Mouse (Mus musculus) embryonic facial prominence, embryonic 15.5 days (tissue): ENCODE measurements around the gene Draxin. TPM values are rescaled to one million over a fixed set of nuclear protein-coding genes. Genes with fewer than 3 reads are reported as not detected.

ENCODE experiments used
- ATAC-seq: fragments of 200-750 bp; cut with Nextera tagmentation; 2 replicates; pipeline ENCODE4 v1.8.0; 2017; ENCODE audit warnings: low read depth, moderate TSS enrichment; ENCODE audit not compliant: insufficient number of reproducible peaks, low FRiP score, low TSS enrichment
- H3K27ac ChIP-seq: fragments of 300-500 bp; sonication (generic); replicated peaks from 2 replicates; pipeline ENCODE4 v1.5.1; 2015; ENCODE audit warnings: mild to moderate bottlenecking, inconsistent platforms
- H3K27me3 ChIP-seq: fragments of 300-500 bp; sonication (generic); 2 replicates; pipeline ENCODE4 v1.6.1; 2015; ENCODE audit warnings: inconsistent platforms
- H3K36me3 ChIP-seq: fragments of 300-500 bp; sonication (generic); 2 replicates; pipeline ENCODE4 v1.6.1; 2015; ENCODE audit warnings: mild to moderate bottlenecking, inconsistent platforms
- H3K4me1 ChIP-seq: fragments of 300-500 bp; sonication (generic); 2 replicates; pipeline ENCODE4 v1.6.1; 2015; ENCODE audit warnings: inconsistent platforms
- H3K4me2 ChIP-seq: fragments of 300-500 bp; sonication (generic); replicated peaks from 2 replicates; pipeline ENCODE4 v1.6.1; 2015; ENCODE audit warnings: mild to moderate bottlenecking, inconsistent platforms
- H3K4me3 ChIP-seq: fragments of 300-500 bp; sonication (generic); replicated peaks from 2 replicates; pipeline ENCODE4 v1.5.1; 2015; ENCODE audit warnings: mild to moderate bottlenecking, inconsistent platforms
- H3K9ac ChIP-seq: fragments of 300-500 bp; sonication (generic); 2 replicates; pipeline ENCODE4 v1.6.1; 2015; ENCODE audit warnings: inconsistent platforms
- H3K9me3 ChIP-seq: fragments of 300-500 bp; sonication (generic); replicated peaks from 2 replicates; pipeline ENCODE4 v1.6.1; 2016; ENCODE audit warnings: inconsistent platforms
- WGBS: fragments of 180-500 bp; shearing (Covaris S2); methylation state at CpG from one replicate; pipeline ENCODE4 v1.1.7; 2015; 5-methylcytosine and 5-hydroxymethylcytosine counted together
- polyA plus RNA-seq: library from polyadenylated mRNA; unstranded; fragments of >200 nt; fragmentation: Nextera tagmentation; extraction: Ambion mirVana; gene quantifications from 2 replicates; pipeline ENCODE4 v1.2.1, GENCODE M21; 2015

The Draxin gene
- polyA plus RNA-seq, 1 experiment from 2014 or later: 0.63 TPM

- no peak; the same call in 1 of the 2 replicates for ATAC-seq
- no peak overlapping the region for H3K4me3 ChIP-seq
- WGBS: 52% methylated on average over 12 of the region's 12 CpGs
Observed at GRCm38 (mm10) chr4:148082257-148083044, 48.0 kb downstream of the Draxin start.

GRCm38 (mm10) chr4:148081201-148081600 is 49.3 kb downstream of the Draxin start:
- no peak overlapping the region for H3K9ac ChIP-seq
- H3K27me3 ChIP-seq: no peaks in the 10 kb centered on the region
- no peaks in the 10 kb centered on the region for H3K9me3 ChIP-seq
- WGBS: 88% methylated on average over 10 of the region's 10 CpGs
- peaks cover 27% of the 10 kb centered on the region for H3K4me1 ChIP-seq
- H3K36me3 ChIP-seq: peaks cover 22% of the 10 kb centered on the region
- ATAC-seq: no peak
- no peak overlapping the region for H3K4me3 ChIP-seq
- no peak overlapping the region for H3K27ac ChIP-seq
- no peak overlapping the region for H3K4me2 ChIP-seq

More at GRCm38 (mm10) chr4:148082257-148083044, 48.0 kb downstream of the Draxin start:
- peaks cover 22% of the 10 kb centered on the region for H3K36me3 ChIP-seq
- no peak overlapping the region for H3K9ac ChIP-seq
- H3K27ac ChIP-seq: no peak overlapping the region
- peaks cover 39% of the 10 kb centered on the region for H3K4me1 ChIP-seq
- no peak overlapping the region for H3K4me2 ChIP-seq
- H3K9me3 ChIP-seq: no peaks in the 10 kb centered on the region
- H3K27me3 ChIP-seq: no peaks in the 10 kb centered on the region

DNA sequence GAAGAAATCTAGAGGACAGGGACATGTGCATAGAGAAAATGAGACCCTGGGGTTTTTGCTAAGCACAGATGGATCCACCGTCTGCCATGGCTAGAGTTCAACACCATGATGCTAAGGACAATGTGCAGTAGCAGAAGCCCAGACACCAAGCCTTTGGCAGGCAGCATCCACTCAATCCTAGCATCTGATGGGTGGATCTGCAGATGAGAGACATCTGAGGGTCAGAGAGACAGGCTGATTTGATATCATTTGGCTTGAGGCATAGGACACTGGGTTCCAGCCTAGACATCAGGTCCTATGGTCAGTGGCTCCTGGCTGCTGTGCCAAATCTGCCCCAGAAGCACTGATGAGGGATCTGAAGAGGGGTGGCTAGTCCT is 49.9 kb downstream of the Draxin start:
- no peak for ATAC-seq

DNA sequence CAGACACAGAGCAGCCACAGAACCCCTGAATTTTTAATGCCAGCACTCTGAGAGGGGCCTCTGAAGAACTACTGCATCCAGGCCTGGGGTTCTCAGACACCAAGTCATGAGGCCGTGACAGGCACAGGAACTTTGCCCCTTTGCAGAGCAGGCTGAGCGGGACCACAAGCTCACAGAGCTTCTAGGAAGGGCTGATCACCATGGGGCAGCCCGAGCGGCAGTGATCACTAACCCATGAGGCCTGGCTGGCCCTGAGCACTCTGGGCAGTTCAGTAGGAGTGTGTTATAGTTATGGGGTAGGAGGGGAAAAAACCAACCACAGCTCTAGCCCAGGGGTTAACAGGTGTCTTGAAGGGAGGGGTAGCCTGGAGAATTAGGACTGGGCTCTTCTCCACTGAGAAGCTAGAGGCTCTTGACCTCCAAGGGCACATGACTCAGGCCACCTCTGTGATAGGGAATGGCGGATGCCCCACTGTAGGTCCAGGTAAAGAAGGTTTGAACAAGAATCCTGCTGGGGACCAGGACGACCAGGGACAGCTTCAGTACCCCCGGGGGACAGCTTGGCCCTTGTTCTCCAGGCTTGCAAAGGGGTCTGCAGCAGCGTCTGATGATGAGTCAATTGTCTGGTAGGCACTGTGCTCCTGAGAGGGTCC is 50.4 kb downstream of the Draxin start:
- no peaks in the 10 kb centered on the region for H3K9me3 ChIP-seq
- no peaks in the 10 kb centered on the region for H3K27me3 ChIP-seq
- H3K36me3 ChIP-seq: peaks cover 22% of the 10 kb centered on the region
- no peak overlapping the region for H3K27ac ChIP-seq
- H3K4me1 ChIP-seq: peaks cover 21% of the 10 kb centered on the region
- no peak overlapping the region for H3K9ac ChIP-seq
- no peak overlapping the region for H3K4me3 ChIP-seq
- H3K4me2 ChIP-seq: no peak overlapping the region
- no peak for ATAC-seq
- WGBS: 86% methylated on average over 8 of the region's 8 CpGs

More for the DNA sequence above, 49.9 kb downstream of the Draxin start:
- H3K4me1 ChIP-seq: peaks cover 23% of the 10 kb centered on the region
- H3K36me3 ChIP-seq: peaks cover 22% of the 10 kb centered on the region
- no peak overlapping the region for H3K4me2 ChIP-seq
- H3K9me3 ChIP-seq: no peaks in the 10 kb centered on the region
- H3K4me3 ChIP-seq: no peak overlapping the region
- WGBS: 75% methylated on average over 1 of the region's 1 CpGs
- no peaks in the 10 kb centered on the region for H3K27me3 ChIP-seq
- H3K9ac ChIP-seq: no peak overlapping the region
- no peak overlapping the region for H3K27ac ChIP-seq

GRCm38 (mm10) chr4:148079212-148079611 is 51.3 kb downstream of the Draxin start:
- 63% methylated on average over 6 of the region's 6 CpGs for WGBS
- no peak overlapping the region for H3K27ac ChIP-seq
- peaks cover 16% of the 10 kb centered on the region for H3K4me1 ChIP-seq
- H3K27me3 ChIP-seq: no peaks in the 10 kb centered on the region
- H3K9me3 ChIP-seq: no peaks in the 10 kb centered on the region
- no peak overlapping the region for H3K4me2 ChIP-seq
- H3K36me3 ChIP-seq: peaks cover 22% of the 10 kb centered on the region
- no peak overlapping the region for H3K9ac ChIP-seq
- H3K4me3 ChIP-seq: no peak overlapping the region
- ATAC-seq: no peak

DNA sequence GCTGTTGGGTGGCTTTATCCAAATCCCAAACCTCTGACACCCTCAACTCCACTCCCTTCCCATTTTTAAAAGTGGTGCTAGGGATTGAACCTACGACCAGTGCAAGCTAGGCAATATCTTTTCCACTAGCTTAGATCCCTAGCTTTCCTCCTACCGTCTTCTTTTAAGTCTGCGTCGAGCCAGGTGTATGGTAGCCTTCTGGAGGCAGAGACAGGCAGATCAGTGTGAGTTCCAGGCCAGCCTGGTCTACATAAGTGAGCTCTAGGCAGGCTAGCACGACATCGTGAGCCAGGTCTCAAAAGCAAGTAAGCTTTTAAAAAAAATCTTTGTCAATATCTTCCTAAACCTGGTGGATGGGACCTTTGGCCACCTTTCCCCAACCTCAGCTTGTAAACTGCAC is 54.6 kb downstream of the Draxin start:
- Histone ChIP-seq H3K36me3 (peaks cover 13% of the 10 kb centered on the region), H3K4me2 (no peak overlapping the region), H3K9ac (no peak overlapping the region), H3K4me3 (no peak overlapping the region), H3K4me1 (peaks cover 6% of the 10 kb centered on the region; the same call in 1 of the 2 replicates), H3K27ac (no peak overlapping the region), H3K9me3 (no peaks in the 10 kb centered on the region), H3K27me3 (no peaks in the 10 kb centered on the region)
- 84% methylated on average over 6 of the region's 6 CpGs for WGBS
- no peak for ATAC-seq

DNA sequence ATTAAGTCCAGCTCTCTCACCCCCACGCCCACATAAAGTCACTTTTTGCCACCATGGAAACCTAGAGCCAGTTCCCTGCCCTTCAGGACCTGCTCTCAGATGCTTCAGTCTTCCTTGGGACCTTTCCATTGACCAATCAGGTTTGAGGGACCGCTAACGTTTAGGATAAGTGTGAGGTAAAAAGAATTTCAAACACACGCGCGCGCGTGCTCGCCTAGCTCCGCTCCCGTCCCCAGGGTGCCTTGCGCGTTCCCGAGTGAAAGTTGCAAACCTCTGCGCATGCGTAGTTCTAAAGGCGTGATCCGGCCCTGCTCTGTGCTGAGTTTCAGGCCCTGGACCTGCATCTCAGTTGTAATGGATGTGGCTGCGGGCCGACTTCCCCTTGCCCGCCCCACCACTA is 55.2 kb downstream of the Draxin start:
- H3K4me1 ChIP-seq: peaks cover 6% of the 10 kb centered on the region; the same call in 1 of the 2 replicates
- H3K9me3 ChIP-seq: no peaks in the 10 kb centered on the region
- 32% methylated on average over 21 of the region's 21 CpGs for WGBS
- H3K27me3 ChIP-seq: no peaks in the 10 kb centered on the region
- no peak overlapping the region for H3K27ac ChIP-seq
- peaks cover 6% of the 10 kb centered on the region; the same call in 1 of the 2 replicates for H3K36me3 ChIP-seq
- H3K9ac ChIP-seq: no peak overlapping the region
- H3K4me3 ChIP-seq: peak overlapping the region; percentile 38
- ATAC-seq: no peak
- H3K4me2 ChIP-seq: peak overlapping the region; percentile 51

- Histone ChIP-seq H3K27ac (no peak overlapping the region), H3K4me1 (peaks cover 6% of the 10 kb centered on the region; the same call in 1 of the 2 replicates), H3K27me3 (no peaks in the 10 kb centered on the region), H3K9ac (no peak overlapping the region), H3K36me3 (peaks cover under 1% of the 10 kb centered on the region; the same call in 1 of the 2 replicates), H3K4me2 (peak overlapping the region; percentile 51), H3K4me3 (peak overlapping the region; percentile 38), H3K9me3 (no peaks in the 10 kb centered on the region)
- 49% methylated on average over 17 of the region's 17 CpGs for WGBS
- ATAC-seq: no peak
Observed at GRCm38 (mm10) chr4:148074521-148075189, 55.8 kb downstream of the Draxin start.

DNA sequence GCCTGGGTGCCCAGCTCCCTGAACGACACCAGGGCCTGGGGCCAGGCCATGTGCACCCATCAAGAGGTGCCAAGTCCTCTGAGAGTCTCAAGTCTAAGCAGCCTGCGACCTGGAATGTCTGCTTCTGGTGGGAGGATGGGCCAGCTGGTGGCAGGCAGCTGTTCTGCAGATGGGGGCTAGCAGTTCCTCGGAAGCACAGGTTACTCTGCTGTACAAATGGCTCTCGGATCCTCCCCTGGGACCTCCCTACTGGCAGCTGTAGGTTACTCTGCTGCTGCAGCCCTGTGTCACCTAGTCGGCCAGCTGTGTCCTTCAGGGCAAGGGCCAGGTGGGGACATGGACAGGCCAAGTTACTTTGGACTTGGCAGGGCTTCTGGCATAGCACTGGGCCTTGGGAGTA is 59.0 kb downstream of the Draxin start:
- Histone ChIP-seq H3K36me3 (no peaks in the 10 kb centered on the region), H3K4me3 (no peak overlapping the region), H3K27me3 (no peaks in the 10 kb centered on the region), H3K27ac (no peak overlapping the region), H3K4me2 (no peak overlapping the region), H3K9ac (no peak overlapping the region), H3K4me1 (peaks cover 6% of the 10 kb centered on the region; the same call in 1 of the 2 replicates), H3K9me3 (no peaks in the 10 kb centered on the region)
- 56% methylated on average over 5 of the region's 5 CpGs for WGBS
- no peak for ATAC-seq

- H3K9ac ChIP-seq: no peak overlapping the region
- WGBS: 81% methylated on average over 9 of the region's 9 CpGs
- H3K36me3 ChIP-seq: no peaks in the 10 kb centered on the region
- H3K9me3 ChIP-seq: no peaks in the 10 kb centered on the region
- H3K4me3 ChIP-seq: no peak overlapping the region
- peaks cover 10% of the 10 kb centered on the region; the same call in 1 of the 2 replicates for H3K4me1 ChIP-seq
- no peak overlapping the region for H3K4me2 ChIP-seq
- ATAC-seq: no peak
- no peak overlapping the region for H3K27ac ChIP-seq
- no peaks in the 10 kb centered on the region for H3K27me3 ChIP-seq
Observed at GRCm38 (mm10) chr4:148069602-148070218, 60.8 kb downstream of the Draxin start.

DNA sequence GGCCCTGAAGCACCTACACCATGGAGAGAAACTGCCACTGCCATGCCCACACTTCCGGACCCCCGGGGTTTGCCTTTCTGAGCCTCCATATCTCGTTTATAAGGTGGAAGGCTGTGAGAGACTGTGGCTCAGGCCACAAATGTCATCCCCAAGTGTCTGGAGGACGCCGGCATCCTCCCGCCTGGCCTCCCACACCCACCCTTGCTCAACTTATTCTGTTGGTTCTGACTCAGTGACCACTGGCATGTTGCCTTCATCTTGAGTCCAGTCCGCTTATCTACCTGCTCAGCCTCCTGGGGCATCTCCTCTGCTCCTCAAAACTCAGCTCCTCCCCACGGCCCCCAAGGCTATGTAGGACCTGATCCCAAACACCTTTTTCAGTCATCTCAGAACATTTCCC is 63.2 kb downstream of the Draxin start:
- 90% methylated on average over 8 of the region's 8 CpGs for WGBS
- no peaks in the 10 kb centered on the region for H3K27me3 ChIP-seq
- ATAC-seq: no peak
- no peaks in the 10 kb centered on the region for H3K9me3 ChIP-seq
- no peak overlapping the region for H3K4me2 ChIP-seq
- H3K4me3 ChIP-seq: no peak overlapping the region
- H3K27ac ChIP-seq: no peak overlapping the region
- H3K36me3 ChIP-seq: no peaks in the 10 kb centered on the region
- H3K4me1 ChIP-seq: peaks cover 10% of the 10 kb centered on the region; the same call in 1 of the 2 replicates
- H3K9ac ChIP-seq: no peak overlapping the region
